Mouse (Mus musculus) macrophage (primary cell): ENCODE results near the gene Serpinb6a. TPM values are rescaled to one million over a fixed set of nuclear protein-coding genes. Genes with fewer than 3 reads are reported as not detected.

Experiments used
- H3K27ac ChIP-seq: fragments of 350-480 bp; formaldehyde crosslinking; 2 replicates; pipeline ENCODE4 v1.9.0; 2021
- H3K36me3 ChIP-seq: fragments of 350-480 bp; formaldehyde crosslinking; 2 replicates; pipeline ENCODE4 v1.9.0; 2021; ENCODE audit errors: inconsistent target
- H3K4me3 ChIP-seq: fragments of 350-480 bp; formaldehyde crosslinking; 2 replicates; pipeline ENCODE4 v1.9.0; 2021; ENCODE audit errors: inconsistent target
- H3K79me2 ChIP-seq: fragments of 350-480 bp; formaldehyde crosslinking; 2 replicates; pipeline ENCODE4 v1.9.0; 2021; ENCODE audit errors: inconsistent target
- WGBS: methylation state at CpG from one replicate; pipeline ENCODE4 v1.1.7; 2026; ENCODE audit warnings: inconsistent platforms; ENCODE audit not compliant: missing documents; 5-methylcytosine and 5-hydroxymethylcytosine counted together
- polyA plus RNA-seq: library from polyadenylated mRNA; stranded (reverse); fragments of 250-400 nt; gene quantifications from 3 replicates; pipeline ENCODE4 v1.2.4, GENCODE M21; 2018; ENCODE audit warnings: inconsistent platforms
- total RNA-seq, 78 experiments: library from RNA; depleted of rRNA; stranded (reverse); fragments of 250-400 nt; gene quantifications; 1 replicate in 9 of 78; 2 replicates in 24 of 78; 3 replicates in 43 of 78; 4 replicates in 2 of 78; pipeline ENCODE4 v1.2.4; 2018; ENCODE audit warnings: inconsistent platforms in 56 of 78

The Serpinb6a gene
- 100 to 1,000 TPM in 16 of 26 experiments, 10 to 100 TPM in 10; 61.3 to 344 (median 127) TPM for total RNA-seq (2018; cell fraction: chromatin; rRNA removed)
- total RNA-seq (2018; cell fraction: cytosol; rRNA removed), result 1,000 to 10,000 TPM in 6 of 26 experiments, 100 to 1,000 TPM in 20; 289 to 1,112 (median 609) TPM
- 100 to 1,000 TPM; 108 to 456 (median 182) TPM for total RNA-seq (2018; cell fraction: nucleus; rRNA removed)
- polyA plus RNA-seq, result 845 to 1,624 TPM (median 1,052 TPM) in 3 replicates

GRCm38 (mm10) chr13:34002058-34003006 lies at the start of gene Serpinb6a, which contains the start of gene Ripk1:
TSS of gene Serpinb6a (minus strand) at chr13:34002794.
TSS of gene Ripk1 (plus strand) at chr13:34002363.
- H3K27ac ChIP-seq, result peak within 1 kb of the TSS; percentile 52
- H3K4me3 ChIP-seq, result peak within 1 kb of the TSS; percentile 89
- WGBS, result under 1% methylated on average over 77 of the region's 92 CpGs
- H3K79me2 ChIP-seq, result peaks cover 53% of the 10 kb centered on the region
- no peaks in the 10 kb centered on the region for H3K36me3 ChIP-seq

- H3K36me3 ChIP-seq, result no peaks in the 10 kb centered on the region; the same call in 1 of the 2 replicates
- no peaks in the 10 kb centered on the region for H3K79me2 ChIP-seq
- peak overlapping the region; percentile 96 for H3K27ac ChIP-seq
- 33% methylated on average over 3 of the region's 3 CpGs for WGBS
- H3K4me3 ChIP-seq, result no peak overlapping the region
These were observed 49.1 kb upstream of the Serpinb6a start for GRCm38 (mm10) chr13:34051692-34052091.

GRCm38 (mm10) chr13:34050479-34050878 lies 47.9 kb upstream of the Serpinb6a start:
- Histone ChIP-seq H3K4me3 (no peak overlapping the region), H3K27ac (peak overlapping the region; percentile 96), H3K36me3 (no peaks in the 10 kb centered on the region), H3K79me2 (no peaks in the 10 kb centered on the region)
- 31% methylated on average over 8 of the region's 8 CpGs for WGBS

- H3K4me3 ChIP-seq, result no peak overlapping the region
- no peaks in the 10 kb centered on the region for H3K36me3 ChIP-seq
- WGBS, result 91% methylated on average over 3 of the region's 3 CpGs
- no peaks in the 10 kb centered on the region for H3K79me2 ChIP-seq
- no peak overlapping the region for H3K27ac ChIP-seq
These were observed 44.9 kb upstream of the Serpinb6a start for GRCm38 (mm10) chr13:34047526-34047925.

- no peaks in the 10 kb centered on the region for H3K79me2 ChIP-seq
- H3K27ac ChIP-seq, result no peak overlapping the region
- no peak overlapping the region for H3K4me3 ChIP-seq
- WGBS, result 46% methylated on average over 11 of the region's 11 CpGs
- H3K36me3 ChIP-seq, result no peaks in the 10 kb centered on the region
These were observed 43.9 kb upstream of the Serpinb6a start for GRCm38 (mm10) chr13:34046421-34047012.

GRCm38 (mm10) chr13:34045511-34046249 lies 43.1 kb upstream of the Serpinb6a start:
- H3K4me3 ChIP-seq, result no peak overlapping the region
- no peaks in the 10 kb centered on the region for H3K79me2 ChIP-seq
- no peak overlapping the region for H3K27ac ChIP-seq
- no peaks in the 10 kb centered on the region for H3K36me3 ChIP-seq
- 79% methylated on average over 5 of the region's 5 CpGs for WGBS

GRCm38 (mm10) chr13:34043716-34044393 lies 41.3 kb upstream of the Serpinb6a start:
- Histone ChIP-seq H3K79me2 (peaks cover 2% of the 10 kb centered on the region; the same call in 1 of the 2 replicates), H3K4me3 (no peak overlapping the region), H3K36me3 (no peaks in the 10 kb centered on the region), H3K27ac (no peak overlapping the region)
- 56% methylated on average over 7 of the region's 7 CpGs for WGBS

- Histone ChIP-seq H3K36me3 (no peaks in the 10 kb centered on the region), H3K27ac (no peak overlapping the region), H3K79me2 (peaks cover 15% of the 10 kb centered on the region; the same call in 1 of the 2 replicates), H3K4me3 (no peak overlapping the region)
- 96% methylated on average over 3 of the region's 3 CpGs for WGBS
These were observed 37.5 kb upstream of the Serpinb6a start for GRCm38 (mm10) chr13:34040091-34040490.

GRCm38 (mm10) chr13:34038901-34039341 lies 36.3 kb upstream of the Serpinb6a start:
- 93% methylated on average over 8 of the region's 8 CpGs for WGBS
- no peak overlapping the region for H3K27ac ChIP-seq

GRCm38 (mm10) chr13:34038056-34038432 lies 35.5 kb upstream of the Serpinb6a start:
- H3K79me2 ChIP-seq, result peaks cover 15% of the 10 kb centered on the region; the same call in 1 of the 2 replicates
- peaks cover 8% of the 10 kb centered on the region; the same call in 1 of the 2 replicates for H3K36me3 ChIP-seq
- H3K4me3 ChIP-seq, result peak overlapping the region; percentile 71
- peak overlapping the region; percentile 73 for H3K27ac ChIP-seq
- 53% methylated on average over 5 of the region's 5 CpGs for WGBS

More at GRCm38 (mm10) chr13:34038901-34039341, 36.3 kb upstream of the Serpinb6a start:
- H3K36me3 ChIP-seq, result no peaks in the 10 kb centered on the region
- H3K79me2 ChIP-seq, result peaks cover 15% of the 10 kb centered on the region; the same call in 1 of the 2 replicates
- no peak overlapping the region for H3K4me3 ChIP-seq

- 3% methylated on average over 37 of the region's 37 CpGs for WGBS
- H3K4me3 ChIP-seq, result peak within 1 kb of the TSS; percentile 71
- H3K27ac ChIP-seq, result peak within 1 kb of the TSS; percentile 73
- H3K79me2 ChIP-seq, result peaks cover 15% of the 10 kb centered on the region; the same call in 1 of the 2 replicates
- H3K36me3 ChIP-seq, result peaks cover 11% of the 10 kb centered on the region
These were observed 34.8 kb upstream of the Serpinb6a start, which contains the start of gene Bphl for GRCm38 (mm10) chr13:34037172-34038055. TSS of gene Bphl (plus strand) at chr13:34037597.

GRCm38 (mm10) chr13:34036726-34037125 lies 34.1 kb upstream of the Serpinb6a start:
- Histone ChIP-seq H3K27ac (peak overlapping the region; percentile 73), H3K36me3 (peaks cover 11% of the 10 kb centered on the region), H3K4me3 (no peak overlapping the region), H3K79me2 (peaks cover 15% of the 10 kb centered on the region; the same call in 1 of the 2 replicates)
- 92% methylated on average over 5 of the region's 5 CpGs for WGBS
